Mouse (Mus musculus) hindbrain, embryonic 13.5 days (tissue): ENCODE data around the gene Prkaa2. TPM values are rescaled to one million over a fixed set of nuclear protein-coding genes. Genes with fewer than 3 reads are reported as not detected.
A peak's percentile ranks its signal among the peaks of the same experiment; 100 is the strongest.

Source experiments
- ATAC-seq: fragments of 200-750 bp; cut with Nextera tagmentation; 2 replicates; pipeline ENCODE4 v1.8.0; 2017; ENCODE audit warnings: moderate TSS enrichment; ENCODE audit not compliant: low FRiP score
- H3K27ac ChIP-seq: fragments of 300-500 bp; sonication (generic); 2 replicates; pipeline ENCODE4 v1.5.1; 2015; ENCODE audit warnings: inconsistent platforms, mild to moderate bottlenecking, moderate library complexity
- H3K27me3 ChIP-seq: fragments of 300-500 bp; sonication (generic); 2 replicates; pipeline ENCODE4 v1.6.1; 2015; ENCODE audit warnings: mild to moderate bottlenecking, inconsistent platforms
- H3K36me3 ChIP-seq: fragments of 300-500 bp; sonication (generic); 2 replicates; pipeline ENCODE4 v1.6.1; 2015; ENCODE audit warnings: mild to moderate bottlenecking, inconsistent platforms
- H3K4me1 ChIP-seq: fragments of 300-500 bp; sonication (generic); replicated peaks from 2 replicates; pipeline ENCODE4 v1.6.1; 2015; ENCODE audit warnings: inconsistent platforms
- H3K4me2 ChIP-seq: fragments of 300-500 bp; sonication (generic); 2 replicates; pipeline ENCODE4 v1.6.1; 2015; ENCODE audit warnings: inconsistent platforms, mild to moderate bottlenecking, moderate library complexity
- H3K4me3 ChIP-seq: fragments of 300-500 bp; sonication (generic); 2 replicates; pipeline ENCODE4 v1.5.1; 2015; ENCODE audit warnings: mild to moderate bottlenecking, inconsistent platforms
- H3K9ac ChIP-seq: fragments of 300-500 bp; sonication (generic); 2 replicates; pipeline ENCODE4 v1.6.1; 2015; ENCODE audit warnings: mild to moderate bottlenecking, inconsistent platforms
- H3K9me3 ChIP-seq: fragments of 300-500 bp; sonication (generic); 2 replicates; pipeline ENCODE4 v1.6.1; 2016; ENCODE audit warnings: inconsistent platforms
- WGBS: fragments of 180-500 bp; shearing (Covaris S2); methylation state at CpG from one replicate; pipeline ENCODE4 v1.1.7; 2015; 5-methylcytosine and 5-hydroxymethylcytosine counted together
- polyA plus RNA-seq: library from polyadenylated mRNA; unstranded; fragments of >200 nt; fragmentation: Nextera tagmentation; extraction: Ambion mirVana; gene quantifications from 2 replicates; pipeline ENCODE4 v1.2.1, GENCODE M21; 2015

Gene Prkaa2
- polyA plus RNA-seq, 1 experiment from 2014 or later = 11.5 TPM

- ATAC-seq = no peak
These were observed 5.4 kb downstream of the Prkaa2 start for GRCm38 (mm10) chr4:105104099-105104872.

GRCm38 (mm10) chr4:105101337-105101688, 8.4 kb downstream of the Prkaa2 start:
- peak overlapping the region; percentile 3; the same call in 1 of the 2 replicates for H3K27ac ChIP-seq
- H3K9ac ChIP-seq = no peak overlapping the region
- H3K4me3 ChIP-seq = no peak overlapping the region
- no peaks in the 10 kb centered on the region for H3K9me3 ChIP-seq
- H3K4me1 ChIP-seq = peaks cover 4% of the 10 kb centered on the region
- no peaks in the 10 kb centered on the region for H3K27me3 ChIP-seq
- WGBS = 87% methylated on average over 4 of the region's 4 CpGs
- no peaks in the 10 kb centered on the region for H3K36me3 ChIP-seq
- no peak overlapping the region for H3K4me2 ChIP-seq
- no peak for ATAC-seq

More at GRCm38 (mm10) chr4:105104099-105104872, 5.4 kb downstream of the Prkaa2 start:
- H3K4me1 ChIP-seq = peaks cover 22% of the 10 kb centered on the region
- H3K27ac ChIP-seq = no peak overlapping the region
- H3K4me3 ChIP-seq = no peak overlapping the region
- H3K9me3 ChIP-seq = no peaks in the 10 kb centered on the region
- 89% methylated on average over 6 of the region's 6 CpGs for WGBS
- no peaks in the 10 kb centered on the region for H3K36me3 ChIP-seq
- no peak overlapping the region for H3K9ac ChIP-seq
- no peaks in the 10 kb centered on the region for H3K27me3 ChIP-seq
- no peak overlapping the region for H3K4me2 ChIP-seq

GRCm38 (mm10) chr4:105100508-105101336, 9.0 kb downstream of the Prkaa2 start:
- Histone ChIP-seq H3K9me3 (no peaks in the 10 kb centered on the region), H3K27ac (peak overlapping the region; percentile 3; the same call in 1 of the 2 replicates), H3K4me3 (no peak overlapping the region), H3K9ac (no peak overlapping the region), H3K4me1 (peaks cover 4% of the 10 kb centered on the region), H3K36me3 (no peaks in the 10 kb centered on the region), H3K27me3 (no peaks in the 10 kb centered on the region), H3K4me2 (no peak overlapping the region)
- WGBS = 52% methylated on average over 5 of the region's 5 CpGs
- no peak for ATAC-seq

- H3K27ac ChIP-seq = no peak overlapping the region
- no peak overlapping the region for H3K4me2 ChIP-seq
- no peaks in the 10 kb centered on the region for H3K9me3 ChIP-seq
- no peak overlapping the region for H3K4me3 ChIP-seq
- H3K4me1 ChIP-seq = peaks cover 11% of the 10 kb centered on the region
- H3K27me3 ChIP-seq = no peaks in the 10 kb centered on the region
- ATAC-seq = no peak
- WGBS = 93% methylated on average over 7 of the region's 7 CpGs
- H3K36me3 ChIP-seq = no peaks in the 10 kb centered on the region
- no peak overlapping the region for H3K9ac ChIP-seq
These were observed 11.0 kb downstream of the Prkaa2 start for GRCm38 (mm10) chr4:105098660-105099059.

GRCm38 (mm10) chr4:105098158-105098557, 11.5 kb downstream of the Prkaa2 start:
- H3K36me3 ChIP-seq = no peaks in the 10 kb centered on the region
- no peaks in the 10 kb centered on the region for H3K27me3 ChIP-seq
- no peak overlapping the region for H3K9ac ChIP-seq
- H3K27ac ChIP-seq = no peak overlapping the region
- peaks cover 11% of the 10 kb centered on the region for H3K4me1 ChIP-seq
- no peak for ATAC-seq
- 90% methylated on average over 8 of the region's 8 CpGs for WGBS
- no peak overlapping the region for H3K4me3 ChIP-seq
- H3K4me2 ChIP-seq = no peak overlapping the region
- H3K9me3 ChIP-seq = no peaks in the 10 kb centered on the region

- 66% methylated on average over 5 of the region's 5 CpGs for WGBS
- H3K4me1 ChIP-seq = peaks cover 7% of the 10 kb centered on the region
- no peaks in the 10 kb centered on the region for H3K36me3 ChIP-seq
- no peak overlapping the region for H3K4me2 ChIP-seq
- H3K9me3 ChIP-seq = no peaks in the 10 kb centered on the region
- H3K27me3 ChIP-seq = no peaks in the 10 kb centered on the region
- no peak overlapping the region for H3K9ac ChIP-seq
- ATAC-seq = no peak; the same call in 1 of the 2 replicates
- H3K27ac ChIP-seq = no peak overlapping the region
- H3K4me3 ChIP-seq = no peak overlapping the region
These were observed 14.4 kb downstream of the Prkaa2 start for GRCm38 (mm10) chr4:105095316-105095715.

DNA sequence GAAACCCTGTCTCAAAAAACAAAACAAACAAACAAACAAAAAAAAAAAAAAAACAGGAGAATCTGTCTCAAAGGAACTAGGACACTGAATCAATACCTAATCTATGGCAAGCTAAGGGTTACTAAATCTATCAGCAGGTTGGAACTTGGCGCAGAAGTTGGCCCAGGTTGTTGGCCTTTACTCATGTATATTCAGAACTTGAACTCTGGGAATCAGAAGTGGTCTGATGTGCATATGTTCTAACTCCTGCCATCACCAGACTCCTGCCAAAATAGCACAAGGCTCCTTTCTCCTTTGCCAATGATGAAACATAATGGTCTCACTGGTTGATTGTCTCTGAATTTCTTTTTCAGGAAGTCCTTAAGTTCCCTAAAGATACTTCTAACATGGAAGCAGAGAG, 15.7 kb downstream of the Prkaa2 start:
- no peak overlapping the region for H3K9ac ChIP-seq
- no peak for ATAC-seq

GRCm38 (mm10) chr4:105090417-105090816, 19.3 kb downstream of the Prkaa2 start:
- Histone ChIP-seq H3K9me3 (no peaks in the 10 kb centered on the region), H3K4me1 (peaks cover 5% of the 10 kb centered on the region), H3K27ac (no peak overlapping the region), H3K4me2 (no peak overlapping the region), H3K36me3 (no peaks in the 10 kb centered on the region), H3K27me3 (no peaks in the 10 kb centered on the region), H3K9ac (no peak overlapping the region), H3K4me3 (no peak overlapping the region)
- no peak for ATAC-seq
- WGBS = 84% methylated on average over 5 of the region's 5 CpGs

More for the DNA sequence above, 15.7 kb downstream of the Prkaa2 start:
- H3K4me1 ChIP-seq = peaks cover 7% of the 10 kb centered on the region
- H3K4me3 ChIP-seq = no peak overlapping the region
- no peak overlapping the region for H3K4me2 ChIP-seq
- no peaks in the 10 kb centered on the region for H3K36me3 ChIP-seq
- WGBS = 88% methylated on average over 1 of the region's 1 CpGs
- no peaks in the 10 kb centered on the region for H3K27me3 ChIP-seq
- no peaks in the 10 kb centered on the region for H3K9me3 ChIP-seq
- H3K27ac ChIP-seq = no peak overlapping the region

DNA sequence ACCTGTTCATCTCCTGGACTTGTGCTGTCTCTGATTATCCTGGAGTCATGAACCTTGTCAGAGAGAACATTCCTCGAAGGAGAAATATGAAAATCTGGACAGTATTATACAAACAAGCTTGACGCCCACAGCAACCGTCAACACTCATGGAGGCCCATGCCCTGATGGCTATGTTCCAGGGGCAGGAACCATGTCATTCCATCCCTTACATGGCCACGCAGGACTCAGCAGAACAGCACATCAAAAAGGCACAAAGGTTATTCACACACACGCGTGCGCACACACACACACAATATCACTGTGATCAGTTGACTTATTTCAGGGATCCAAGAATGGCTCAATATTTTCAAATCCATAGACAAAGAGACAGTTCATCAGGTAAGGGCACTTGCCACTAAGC, 20.3 kb downstream of the Prkaa2 start:
- no peak overlapping the region for H3K4me3 ChIP-seq
- no peaks in the 10 kb centered on the region for H3K36me3 ChIP-seq
- no peak overlapping the region for H3K27ac ChIP-seq
- 94% methylated on average over 7 of the region's 7 CpGs for WGBS
- no peaks in the 10 kb centered on the region for H3K9me3 ChIP-seq
- no peaks in the 10 kb centered on the region for H3K27me3 ChIP-seq
- H3K4me1 ChIP-seq = no peaks in the 10 kb centered on the region
- no peak overlapping the region for H3K4me2 ChIP-seq
- H3K9ac ChIP-seq = no peak overlapping the region
- no peak for ATAC-seq

- no peak for ATAC-seq
- Histone ChIP-seq H3K4me1 (no peaks in the 10 kb centered on the region), H3K36me3 (no peaks in the 10 kb centered on the region), H3K4me3 (no peak overlapping the region), H3K9me3 (no peaks in the 10 kb centered on the region), H3K4me2 (no peak overlapping the region), H3K27me3 (no peaks in the 10 kb centered on the region), H3K27ac (no peak overlapping the region), H3K9ac (no peak overlapping the region)
- WGBS = 74% methylated on average over 2 of the region's 2 CpGs
These were observed 21.0 kb downstream of the Prkaa2 start for GRCm38 (mm10) chr4:105088671-105089070.

GRCm38 (mm10) chr4:105076152-105076551, 33.5 kb downstream of the Prkaa2 start:
- Histone ChIP-seq H3K4me3 (no peak overlapping the region), H3K27me3 (no peaks in the 10 kb centered on the region), H3K9ac (no peak overlapping the region), H3K27ac (no peak overlapping the region), H3K4me2 (no peak overlapping the region), H3K9me3 (no peaks in the 10 kb centered on the region), H3K36me3 (no peaks in the 10 kb centered on the region), H3K4me1 (no peaks in the 10 kb centered on the region; the same call in 1 of the 2 replicates)
- ATAC-seq = no peak
- WGBS = 91% methylated on average over 6 of the region's 6 CpGs

- no peak overlapping the region for H3K27ac ChIP-seq
- no peaks in the 10 kb centered on the region for H3K27me3 ChIP-seq
- no peak overlapping the region for H3K9ac ChIP-seq
- H3K36me3 ChIP-seq = no peaks in the 10 kb centered on the region
- 96% methylated on average over 3 of the region's 3 CpGs for WGBS
- H3K9me3 ChIP-seq = no peaks in the 10 kb centered on the region
- H3K4me3 ChIP-seq = no peak overlapping the region
- H3K4me1 ChIP-seq = no peaks in the 10 kb centered on the region; the same call in 1 of the 2 replicates
- no peak for ATAC-seq
- no peak overlapping the region for H3K4me2 ChIP-seq
These were observed 37.8 kb downstream of the Prkaa2 start for GRCm38 (mm10) chr4:105071761-105072427.
